Mouse (Mus musculus) frontal cortex, postnatal 36 days (tissue): ENCODE data around the gene Atg10.

ENCODE experiments used
- DNase-seq, 2 experiments: peaks; one replicate each; pipeline ENCODE4 v3.0.0; 2022; ENCODE audit warnings: low spot score in 2 of 2

Atg10 gene

GRCm38 (mm10) chr13:90885856-90886532, 337.8 kb downstream of the Atg10 start:
- no peak for DNase-seq
